13 mouse cellular contexts compared by ENCODE assay signal in the genomic region with DNA sequence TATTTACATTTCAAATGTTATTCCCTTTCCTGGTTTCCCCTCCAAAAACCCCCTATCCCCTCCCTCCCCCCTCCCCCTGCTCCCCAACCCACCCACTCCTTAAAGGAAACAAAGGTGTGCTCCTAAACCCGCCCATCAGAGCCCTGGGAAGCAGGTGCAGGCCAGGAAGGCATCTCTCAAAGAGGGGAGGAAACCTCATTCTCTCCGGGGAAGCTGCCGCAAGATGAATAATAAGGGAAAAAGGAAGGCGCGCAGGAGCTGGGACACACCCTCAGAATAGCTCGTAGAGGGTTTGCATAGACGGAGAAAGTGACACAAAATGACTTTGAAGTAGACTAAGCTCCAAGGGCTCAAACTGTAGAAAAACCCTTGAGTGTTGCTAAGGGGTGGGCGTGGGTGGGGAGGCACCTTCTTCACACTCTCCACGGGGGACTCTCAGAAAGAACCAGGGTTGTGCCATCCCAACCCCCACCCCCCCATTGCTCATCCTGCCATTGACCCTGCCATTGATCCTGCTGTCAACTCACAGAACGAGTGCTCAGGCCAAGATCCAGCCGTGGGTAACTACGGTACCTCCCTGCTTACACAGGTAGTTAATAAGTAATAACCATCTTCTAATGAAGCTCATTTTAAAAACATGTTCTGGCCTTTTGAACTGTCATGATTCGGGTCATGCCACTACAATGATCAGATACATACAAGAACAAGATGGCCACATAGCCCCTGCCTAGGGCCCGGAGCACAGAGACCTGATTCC. TPM values are rescaled to one million over a fixed set of nuclear protein-coding genes. Genes with fewer than 3 reads are reported as not detected.
A peak's percentile ranks its signal among the peaks of the same experiment; 100 is the strongest.
DNase-seq lines count a peak whose midpoint lies in the region; ATAC-seq and TF ChIP-seq lines count a peak whose summit lies in the region.
"Had no signal": no experiment of that assay in that cellular context is flagged by ENCODE, and none has a peak within 500 bp of the region (broad histone marks: within the 10 kb centered on the region; RNA-seq: fewer than 3 reads in every experiment).

No protein-coding gene starts in this region.

- no peak for TF ChIP-seq CTCF in lung, adult 2 months (IDR thresholded peaks at IDR 0.05; ENCODE audit: insufficient read depth, low read length)
- no peak for TF ChIP-seq CTCF in thymus, adult 2 months (IDR thresholded peaks at IDR 0.05; ENCODE audit: borderline replicate concordance, control insufficient read depth, extremely low read depth, insufficient read depth, low read length, poor library complexity)

- peak overlapping the region; percentile 53 for H3K4me2 ChIP-seq in heart, embryonic 12.5 days
- H3K4me2 ChIP-seq in lung, embryonic 15.5 days: peak overlapping the region; percentile 30; the same call in 1 of the 2 replicates
- no peak overlapping the region for H3K4me2 ChIP-seq in intestine, embryonic 15.5 days (replicated peaks)
- H3K4me2 ChIP-seq in stomach, embryonic 16.5 days (ENCODE audit: low read depth, low read length): 0 out of 2 replicates have a peak overlapping the region, but pooled peaks have one; percentile 22
- H3K4me2 ChIP-seq: embryonic facial prominence, embryonic 13.5 days; kidney, embryonic 15.5 days had no signal

- no peak for TF ChIP-seq POLR2A in lung, adult 2 months (IDR thresholded peaks at IDR 0.05; ENCODE audit: borderline replicate concordance, extremely low read depth, low read depth, low read length)
- no peak for TF ChIP-seq POLR2A in thymus, adult 2 months (IDR thresholded peaks at IDR 0.05; ENCODE audit: control insufficient read depth, extremely low read depth, insufficient read depth, low read length, poor library complexity)

- no peak for ATAC-seq in heart, embryonic 12.5 days (ENCODE audit: insufficient number of reproducible peaks, low FRiP score)
- no peak for ATAC-seq in lung, embryonic 15.5 days (ENCODE audit: borderline replicate concordance, extremely low read depth, low FRiP score, low TSS enrichment)
- ATAC-seq in intestine, embryonic 15.5 days: peak; percentile 52; the same call in 1 of the 2 replicates
- ATAC-seq in stomach, embryonic 16.5 days (ENCODE audit: insufficient read depth, low FRiP score): peak; percentile 74; the same call in 1 of the 2 replicates
- ATAC-seq: activated CD4-positive, CD25-positive, alpha-beta regulatory T cell, adult 4 months; CD4-positive, CD25-positive, alpha-beta regulatory T cell, adult 4 months had no signal

- H3K27me3 ChIP-seq in heart, embryonic 12.5 days (replicated peaks): peaks cover 14% of the 10 kb centered on the region
- H3K27me3 ChIP-seq in lung, embryonic 15.5 days: no peaks in the 10 kb centered on the region
- no peaks in the 10 kb centered on the region for H3K27me3 ChIP-seq in intestine, embryonic 15.5 days (replicated peaks)
- H3K27me3 ChIP-seq in stomach, embryonic 16.5 days (ENCODE audit: control insufficient read depth, insufficient read depth, low read length): no peaks in the 10 kb centered on the region
- no peaks in the 10 kb centered on the region for H3K27me3 ChIP-seq in thymus, adult 2 months (ENCODE audit: control insufficient read depth, insufficient read depth, low read length)
- H3K27me3 ChIP-seq: kidney, embryonic 15.5 days had no signal

- no peak overlapping the region for H3K9ac ChIP-seq in heart, embryonic 12.5 days
- no peak overlapping the region for H3K9ac ChIP-seq in lung, embryonic 15.5 days
- H3K9ac ChIP-seq in intestine, embryonic 15.5 days: no peak overlapping the region
- H3K9ac ChIP-seq in stomach, embryonic 16.5 days (ENCODE audit: low read length): no peak overlapping the region
- H3K9ac ChIP-seq: embryonic facial prominence, embryonic 13.5 days; kidney, embryonic 15.5 days had no signal

- no peak overlapping the region for H3K4me3 ChIP-seq in heart, embryonic 12.5 days
- H3K4me3 ChIP-seq in lung, embryonic 15.5 days: no peak overlapping the region
- H3K4me3 ChIP-seq in lung, adult 2 months (replicated peaks; ENCODE audit: extremely low read depth, low read depth, low read length): no peak overlapping the region
- no peak overlapping the region for H3K4me3 ChIP-seq in intestine, embryonic 15.5 days (replicated peaks)
- H3K4me3 ChIP-seq in stomach, embryonic 16.5 days (replicated peaks; ENCODE audit: low read length): no peak overlapping the region
- no peak overlapping the region for H3K4me3 ChIP-seq in thymus, adult 2 months (ENCODE audit: control insufficient read depth, insufficient read depth, low read length)
- H3K4me3 ChIP-seq: embryonic facial prominence, embryonic 13.5 days; kidney, embryonic 15.5 days had no signal

- intact Hi-C loops in heart, postnatal 36 days (cut with DNase I): no loop called here

- H3K27ac ChIP-seq in heart, embryonic 12.5 days (ENCODE audit: poor library complexity, severe bottlenecking): no peak overlapping the region
- H3K27ac ChIP-seq in lung, embryonic 15.5 days: no peak overlapping the region
- H3K27ac ChIP-seq in intestine, embryonic 15.5 days: no peak overlapping the region
- H3K27ac ChIP-seq in stomach, embryonic 16.5 days (ENCODE audit: low read length): no peak overlapping the region
- no peak overlapping the region for H3K27ac ChIP-seq in thymus, adult 2 months (ENCODE audit: control insufficient read depth, insufficient read depth, low read length)
- H3K27ac ChIP-seq: embryonic facial prominence, embryonic 13.5 days; kidney, embryonic 15.5 days had no signal

- H3K9me3 ChIP-seq in heart, embryonic 12.5 days (replicated peaks): no peaks in the 10 kb centered on the region
- H3K9me3 ChIP-seq in lung, embryonic 15.5 days: no peaks in the 10 kb centered on the region
- no peaks in the 10 kb centered on the region for H3K9me3 ChIP-seq in intestine, embryonic 15.5 days
- no peaks in the 10 kb centered on the region for H3K9me3 ChIP-seq in stomach, embryonic 16.5 days (replicated peaks; ENCODE audit: control insufficient read depth, low read length)
- H3K9me3 ChIP-seq: embryonic facial prominence, embryonic 13.5 days; kidney, embryonic 15.5 days had no signal

- 0 out of 2 replicates have a peak, but pooled peaks cover 9% of the 10 kb centered on the region for H3K36me3 ChIP-seq in heart, embryonic 12.5 days
- H3K36me3 ChIP-seq in lung, embryonic 15.5 days: 0 out of 2 replicates have a peak, but pooled peaks cover 5% of the 10 kb centered on the region
- no peaks in the 10 kb centered on the region for H3K36me3 ChIP-seq in intestine, embryonic 15.5 days
- peaks cover 8% of the 10 kb centered on the region; the same call in 1 of the 2 replicates for H3K36me3 ChIP-seq in stomach, embryonic 16.5 days (ENCODE audit: control insufficient read depth, insufficient read depth, low read length)
- H3K36me3 ChIP-seq in thymus, adult 2 months (ENCODE audit: control insufficient read depth, insufficient read depth, low read length): peaks cover 40% of the 10 kb centered on the region
- H3K36me3 ChIP-seq: embryonic facial prominence, embryonic 13.5 days had no signal

- H3K4me1 ChIP-seq in heart, embryonic 12.5 days (replicated peaks): peaks cover 12% of the 10 kb centered on the region
- no peaks in the 10 kb centered on the region for H3K4me1 ChIP-seq in lung, embryonic 15.5 days
- no peaks in the 10 kb centered on the region for H3K4me1 ChIP-seq in lung, adult 2 months (ENCODE audit: control insufficient read depth, insufficient read depth, low read length)
- H3K4me1 ChIP-seq in intestine, embryonic 15.5 days (replicated peaks): no peaks in the 10 kb centered on the region
- H3K4me1 ChIP-seq in stomach, embryonic 16.5 days (ENCODE audit: control insufficient read depth, insufficient read depth, low read length): 0 out of 2 replicates have a peak, but pooled peaks cover 5% of the 10 kb centered on the region
- H3K4me1 ChIP-seq in thymus, adult 2 months (replicated peaks; ENCODE audit: control insufficient read depth, insufficient read depth, low read length): 0 out of 2 replicates have a peak, but pooled peaks cover 2% of the 10 kb centered on the region
- H3K4me1 ChIP-seq: embryonic facial prominence, embryonic 13.5 days had no signal

- 26% methylated on average over 14 of the region's 14 CpGs for whole genome bisulfite sequencing in heart, embryonic 12.5 days
- WGBS in lung, embryonic 15.5 days: 22% methylated on average over 14 of the region's 14 CpGs
- WGBS in lung, adult 2 months: 49% methylated on average over 14 of the region's 14 CpGs
- WGBS in intestine, embryonic 15.5 days: 23% methylated on average over 14 of the region's 14 CpGs
- WGBS in stomach, embryonic 16.5 days: 19% methylated on average over 14 of the region's 14 CpGs
- 94% methylated on average over 14 of the region's 14 CpGs for WGBS in thymus, adult 2 months

- no peak for DNase-seq in heart, postnatal 36 days
- DNase-seq in lung, adult 2 months: no peak
- DNase-seq in thymus, adult 2 months: no peak
- DNase-seq: lung, adult 18-20 months; thymus, adult 18-20 months had no signal

RNA-seq across cellular contexts. Expression of a gene that starts 18.4 kb away (rescaled TPM):
- polyA plus RNA-seq in heart, embryonic 12.5 days (2016; fragmentation: Nextera tagmentation; extraction: Ambion mirVana): 8.1 and 8.7 TPM in 2 replicates
- 10 to 100 TPM in 1 of 2 experiments, 1 to 10 TPM in 1; 8.0 to 10.3 TPM for total RNA-seq in heart, postnatal 36 days (2021)
- 9.8 and 11.6 TPM in 2 replicates for polyA plus RNA-seq in lung, embryonic 15.5 days (2015; fragmentation: Nextera tagmentation; extraction: Ambion mirVana)
- 14.0 and 21.8 TPM in 2 replicates for polyA plus RNA-seq in lung, adult 2 months (2012; rRNA removed)
- polyA plus RNA-seq in intestine, embryonic 15.5 days (2015; fragmentation: Nextera tagmentation; extraction: Ambion mirVana): 8.5 and 10.0 TPM in 2 replicates
- polyA plus RNA-seq in stomach, embryonic 16.5 days (2015; fragmentation: Nextera tagmentation; extraction: Ambion mirVana): 14.2 and 15.1 TPM in 2 replicates
- 22.8 and 24.8 TPM in 2 replicates for polyA plus RNA-seq in thymus, adult 2 months (2012; rRNA removed)

RNA-seq across cellular contexts. Expression of a gene that starts 48.2 kb away (rescaled TPM):
- polyA plus RNA-seq in heart, embryonic 12.5 days (2016; fragmentation: Nextera tagmentation; extraction: Ambion mirVana): 28.4 and 34.7 TPM in 2 replicates
- total RNA-seq in heart, postnatal 36 days (2021): 10 to 100 TPM; 42.8 to 49.0 TPM
- 33.8 and 36.7 TPM in 2 replicates for polyA plus RNA-seq in lung, embryonic 15.5 days (2015; fragmentation: Nextera tagmentation; extraction: Ambion mirVana)
- polyA plus RNA-seq in lung, adult 2 months (2012; rRNA removed): 15.2 and 22.2 TPM in 2 replicates
- 36.0 and 42.0 TPM in 2 replicates for polyA plus RNA-seq in intestine, embryonic 15.5 days (2015; fragmentation: Nextera tagmentation; extraction: Ambion mirVana)
- polyA plus RNA-seq in stomach, embryonic 16.5 days (2015; fragmentation: Nextera tagmentation; extraction: Ambion mirVana): 33.6 and 34.4 TPM in 2 replicates
- 10.9 and 18.4 TPM in 2 replicates for polyA plus RNA-seq in thymus, adult 2 months (2012; rRNA removed)

RNA-seq across cellular contexts. Expression of a gene that starts 48.5 kb away (rescaled TPM):
- 35.3 and 36.3 TPM in 2 replicates for polyA plus RNA-seq in heart, embryonic 12.5 days (2016; fragmentation: Nextera tagmentation; extraction: Ambion mirVana)
- total RNA-seq in heart, postnatal 36 days (2021): 10 to 100 TPM; 11.2 to 12.7 TPM
- 45.7 and 45.8 TPM in 2 replicates for polyA plus RNA-seq in lung, embryonic 15.5 days (2015; fragmentation: Nextera tagmentation; extraction: Ambion mirVana)
- polyA plus RNA-seq in lung, adult 2 months (2012; rRNA removed): 4.0 and 5.3 TPM in 2 replicates
- polyA plus RNA-seq in intestine, embryonic 15.5 days (2015; fragmentation: Nextera tagmentation; extraction: Ambion mirVana): 36.5 and 38.3 TPM in 2 replicates
- polyA plus RNA-seq in stomach, embryonic 16.5 days (2015; fragmentation: Nextera tagmentation; extraction: Ambion mirVana): 30.6 and 32.5 TPM in 2 replicates
- polyA plus RNA-seq in thymus, adult 2 months (2012; rRNA removed): 6.1 and 7.4 TPM in 2 replicates

RNA-seq across cellular contexts. Expression of a gene that starts 58.0 kb away (rescaled TPM):
- 457 and 461 TPM in 2 replicates for polyA plus RNA-seq in heart, embryonic 12.5 days (2016; fragmentation: Nextera tagmentation; extraction: Ambion mirVana)
- 100 to 1,000 TPM; 484 to 546 TPM for total RNA-seq in heart, postnatal 36 days (2021)
- polyA plus RNA-seq in lung, embryonic 15.5 days (2015; fragmentation: Nextera tagmentation; extraction: Ambion mirVana): 288 and 314 TPM in 2 replicates
- 58.8 and 59.3 TPM in 2 replicates for polyA plus RNA-seq in lung, adult 2 months (2012; rRNA removed)
- polyA plus RNA-seq in intestine, embryonic 15.5 days (2015; fragmentation: Nextera tagmentation; extraction: Ambion mirVana): 384 and 393 TPM in 2 replicates
- 319 and 364 TPM in 2 replicates for polyA plus RNA-seq in stomach, embryonic 16.5 days (2015; fragmentation: Nextera tagmentation; extraction: Ambion mirVana)
- polyA plus RNA-seq in thymus, adult 2 months (2012; rRNA removed): 102 and 125 TPM in 2 replicates

Comparison
In these comparisons a context has a peak if more than half of its experiments do, and no peak if none do; other contexts are left out.
1. ATAC-seq: peak in intestine, embryonic 15.5 days (single experiment) and stomach, embryonic 16.5 days (single experiment); none in heart, embryonic 12.5 days (single experiment) and lung, embryonic 15.5 days (single experiment).